Mouse (Mus musculus) gastrocnemius, postnatal 36 days (tissue): ENCODE data around the gene Hmgb2. TPM values are rescaled to one million over a fixed set of nuclear protein-coding genes. Genes with fewer than 3 reads are reported as not detected.
A peak's percentile ranks its signal among the peaks of the same experiment; 100 is the strongest.
"Not testable (repeated sequence)": the region's sequence is repeated elsewhere in the genome, so short reads cannot be mapped to it uniquely, and the experiment has no call there.

ENCODE experiments used
- DNase-seq, 2 experiments: peaks; one replicate each; pipeline ENCODE4 v3.0.0; 2022
- intact Hi-C: fragments of 180-260 bp; cut with DNase I; formaldehyde crosslinking; loops from one replicate; pipeline ENCODE4 v1.15.1; 2025
- long read RNA-seq, 2 experiments: library from polyadenylated mRNA; stranded (forward); transcript quantifications; one replicate each; pipeline ENCODE4 v2.0.0; 2021
- total RNA-seq, 2 experiments: library from RNA; stranded (reverse); gene quantifications; 2 replicates each; pipeline ENCODE4 v1.2.3; 2021

Gene Hmgb2
- 1 to 10 TPM; 5.0 to 7.4 TPM for total RNA-seq
- long read RNA-seq, experiment 1, partial matches to known transcripts = 0 of 4 reads
- long read RNA-seq, experiment 1, other reads (novel, unspliced or antisense) = 0 of 4 reads
- long read RNA-seq, experiment 2, transcript Hmgb2-201 (5 exons, 2,628 nt) = major isoform, 12 of 19 reads
- long read RNA-seq, experiment 2, partial matches to known transcripts = 6 of 19 reads
- long read RNA-seq, experiment 2, other reads (novel, unspliced or antisense) = 1 of 19 reads

- DNase-seq = peak; percentile 99
- intact Hi-C loops = loop anchor here (5.0 kb wide), 1 partner anchor 84 kb away; no protein-coding TSS in a partner anchor
Observed at GRCm38 (mm10) chr8:57511316-57512118, at the start of gene Hmgb2. Gene Hmgb2, plus strand, starts transcription at chr8:57511907.

- intact Hi-C loops = no loop called here
- DNase-seq = no peak
Observed at GRCm38 (mm10) chr8:57462839-57463238, 48.9 kb upstream of the Hmgb2 start.

- intact Hi-C loops = no loop called here
- DNase-seq = no peak
Observed at GRCm38 (mm10) chr8:57463757-57464156, 48.0 kb upstream of the Hmgb2 start.

GRCm38 (mm10) chr8:57468624-57469023, 43.1 kb upstream of the Hmgb2 start:
- intact Hi-C loops = loop anchor here (2.0 to 5.0 kb wide), 2 partner anchors 18 to 36 kb away; partner anchors contain the start of gene Sap30
- DNase-seq = peak; percentile 68 to 75

- intact Hi-C loops = no loop called here
- no peak for DNase-seq
Observed at GRCm38 (mm10) chr8:57470863-57471262, 40.8 kb upstream of the Hmgb2 start.

GRCm38 (mm10) chr8:57473751-57474150, 38.0 kb upstream of the Hmgb2 start:
- DNase-seq = no peak
- intact Hi-C loops = no loop called here

- no peak for DNase-seq
- intact Hi-C loops = no loop called here
Observed at GRCm38 (mm10) chr8:57478406-57478805, 33.3 kb upstream of the Hmgb2 start.

- no peak for DNase-seq
Observed at GRCm38 (mm10) chr8:57479700-57480099, 32.0 kb upstream of the Hmgb2 start.

GRCm38 (mm10) chr8:57480606-57481005, 31.1 kb upstream of the Hmgb2 start:
- DNase-seq = no peak
- intact Hi-C loops = no loop called here

More at GRCm38 (mm10) chr8:57479700-57480099, 32.0 kb upstream of the Hmgb2 start:
- intact Hi-C loops = no loop called here

GRCm38 (mm10) chr8:57486491-57487440, 24.9 kb upstream of the Hmgb2 start:
- intact Hi-C loops = loop anchor here (2.0 kb wide), 1 partner anchor 18 kb away; no protein-coding TSS in a partner anchor
- peak in 1 of 2 experiments; percentile 46 for DNase-seq

GRCm38 (mm10) chr8:57487441-57488155, 24.1 kb upstream of the Hmgb2 start, which contains the start of gene Sap30:
Gene Sap30, minus strand, starts transcription at chr8:57487860.
- intact Hi-C loops = loop anchor here (2.0 kb wide), 1 partner anchor 19 kb away; no protein-coding TSS in a partner anchor
- DNase-seq = peak; percentile 97 to 98

- intact Hi-C loops = no loop called here
- peak; percentile 25 to 26 for DNase-seq
Observed at GRCm38 (mm10) chr8:57488312-57488765, 23.4 kb upstream of the Hmgb2 start.

- intact Hi-C loops = no loop called here
- no peak for DNase-seq
Observed at GRCm38 (mm10) chr8:57489366-57489765, 22.3 kb upstream of the Hmgb2 start.

GRCm38 (mm10) chr8:57489896-57490295, 21.8 kb upstream of the Hmgb2 start:
- DNase-seq = no peak
- intact Hi-C loops = no loop called here

- no peak for DNase-seq
- intact Hi-C loops = no loop called here
Observed at GRCm38 (mm10) chr8:57491873-57492272, 19.8 kb upstream of the Hmgb2 start.

- DNase-seq = no peak
- intact Hi-C loops = no loop called here
Observed at GRCm38 (mm10) chr8:57498494-57498846, 13.2 kb upstream of the Hmgb2 start.

- no peak for DNase-seq
- intact Hi-C loops = no loop called here
Observed at GRCm38 (mm10) chr8:57498847-57499511, 12.7 kb upstream of the Hmgb2 start.

- intact Hi-C loops = no loop called here
- DNase-seq = peak; percentile 18 to 33
Observed at GRCm38 (mm10) chr8:57503641-57504040, 8.1 kb upstream of the Hmgb2 start.

- intact Hi-C loops, DNase-seq: not testable (repeated sequence)
Observed at GRCm38 (mm10) chr8:57505500-57505899, 6.2 kb upstream of the Hmgb2 start.
